ENCODE assay signal across 8 mouse cellular contexts in the genomic region with DNA sequence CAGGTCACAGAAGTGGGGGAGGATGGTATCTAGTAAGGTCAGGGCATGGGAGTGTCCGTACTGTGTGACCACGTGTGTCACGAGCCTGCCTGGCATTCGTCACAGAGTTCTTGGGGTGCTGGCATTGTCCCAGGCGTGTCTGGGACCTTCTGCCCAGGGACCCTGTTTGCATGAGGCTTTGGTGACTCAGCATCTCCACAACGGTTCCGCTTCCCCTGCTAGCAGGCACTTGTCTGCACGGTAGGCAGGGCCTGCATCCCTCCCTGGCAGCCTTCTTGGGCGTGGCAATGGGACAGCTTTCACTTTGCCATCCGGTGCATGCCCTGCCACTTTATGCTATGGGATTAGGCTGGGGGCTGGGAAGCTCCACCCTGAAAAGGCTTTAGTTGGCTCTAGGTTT. TPM values are rescaled to one million over a fixed set of nuclear protein-coding genes. Genes with fewer than 3 reads are reported as not detected.
DNase-seq lines count a peak whose midpoint lies in the region; ATAC-seq and TF ChIP-seq lines count a peak whose summit lies in the region.

No protein-coding gene starts in this region.

- H3K4me2 ChIP-seq in heart, embryonic 12.5 days = no peak overlapping the region

- 0 out of 2 replicates have a peak, but pooled peaks cover 3% of the 10 kb centered on the region for H3K4me1 ChIP-seq in heart, embryonic 12.5 days (replicated peaks)
- peaks cover 92% of the 10 kb centered on the region for H3K4me1 ChIP-seq in G1E (ENCODE audit: insufficient read depth, low read depth, low read length)

- TF ChIP-seq CTCF in G1E (IDR thresholded peaks at IDR 0.05; ENCODE audit: low read depth, low read length) = no peak

- no peaks in the 10 kb centered on the region for H3K36me3 ChIP-seq in heart, embryonic 12.5 days
- H3K36me3 ChIP-seq in G1E (replicated peaks) = peaks cover 93% of the 10 kb centered on the region

- H3K9me3 ChIP-seq in heart, embryonic 12.5 days (replicated peaks) = no peaks in the 10 kb centered on the region
- no peaks in the 10 kb centered on the region for H3K9me3 ChIP-seq in G1E (replicated peaks)

- 0 out of 2 replicates have a peak, but pooled peaks cover 3% of the 10 kb centered on the region for H3K27me3 ChIP-seq in heart, embryonic 12.5 days (replicated peaks)
- no peaks in the 10 kb centered on the region for H3K27me3 ChIP-seq in G1E (ENCODE audit: insufficient read depth, low read length)

- peak; percentile 26 to 69 for DNase-seq in heart, adult 18-20 months
- DNase-seq in G1E (ENCODE audit: low spot score) = peak; percentile 89
- peak; percentile 37 to 44 for DNase-seq in heart, adult 9 months (ENCODE audit: low spot score in 2 of 2)
- peak; percentile 48 for DNase-seq in lung, postnatal 10 days
- DNase-seq in thymus, postnatal 10 days (ENCODE audit: low spot score in 2 of 2) = peak; percentile 18 to 29
- DNase-seq in retina, embryonic 14.5 days (ENCODE audit: low spot score) = no peak
- DNase-seq in layer of hippocampus, adult 9-10 months (ENCODE audit: low spot score) = no peak

- H3K9ac ChIP-seq in heart, embryonic 12.5 days = no peak overlapping the region

- no peak for ATAC-seq in heart, embryonic 12.5 days (ENCODE audit: insufficient number of reproducible peaks, low FRiP score)
- peak; percentile 91 for ATAC-seq in G1E (ENCODE audit: extremely low read depth, insufficient number of reproducible peaks, low FRiP score, poor library complexity, severe bottlenecking)

- no peak overlapping the region for H3K4me3 ChIP-seq in heart, embryonic 12.5 days
- H3K4me3 ChIP-seq in G1E (ENCODE audit: low read depth, low read length) = peak overlapping the region; percentile 64; the same call in 1 of the 2 replicates

- WGBS in heart, embryonic 12.5 days = 53% methylated on average over 10 of the region's 10 CpGs

- no peak overlapping the region for H3K27ac ChIP-seq in heart, embryonic 12.5 days (ENCODE audit: poor library complexity, severe bottlenecking)

RNA-seq across cellular contexts. Expression of a gene that starts 27.9 kb away (rescaled TPM):
- total RNA-seq in heart, adult 18-20 months (2021) = 1 to 10 TPM; 1.8 to 3.0 TPM
- 0.78 and 1.5 TPM in 2 replicates for polyA plus RNA-seq in heart, embryonic 12.5 days (2016; fragmentation: Nextera tagmentation; extraction: Ambion mirVana)
- total RNA-seq in G1E (2014; fragmentation: Nextera tagmentation) (13.0 and 18.7 TPM in 2 replicates), G1E (2017) (18.2 and 19.5 TPM in 2 replicates)
- 25.9 and 27.2 TPM in 2 replicates for polyA plus RNA-seq in G1E (2012)

RNA-seq across cellular contexts. Expression of a gene that starts 38.2 kb away (rescaled TPM):
- total RNA-seq in heart, adult 18-20 months (2021) = 1 to 10 TPM in 1 of 2 experiments, under 1 TPM in 1; 0.32 to 1.0 TPM
- 0.15 and 0.34 TPM in 2 replicates for polyA plus RNA-seq in heart, embryonic 12.5 days (2016; fragmentation: Nextera tagmentation; extraction: Ambion mirVana)
- total RNA-seq in G1E (2014; fragmentation: Nextera tagmentation) = 148 and 158 TPM in 2 replicates
- 79.5 and 79.6 TPM in 2 replicates for total RNA-seq in G1E (2017)
- polyA plus RNA-seq in G1E (2012) = 480 and 501 TPM in 2 replicates

Comparison
In these comparisons a context has a peak if more than half of its experiments do, and no peak if none do; other contexts are left out.
1. DNase-seq: peak in heart, adult 18-20 months (2 of 2), G1E (single experiment), heart, adult 9 months (2 of 2), lung, postnatal 10 days (single experiment) and thymus, postnatal 10 days (2 of 2); none in retina, embryonic 14.5 days (single experiment) and layer of hippocampus, adult 9-10 months (single experiment).
2. RNA of a gene that starts 38.2 kb away (total RNA-seq): 79.5 to 158 TPM in G1E; 0.32 to 1.0 TPM in heart, adult 18-20 months; every median in the first group is over 10 times any median in the second.